Mouse (Mus musculus) forebrain, embryonic 10.5 days (tissue): ENCODE measurements around the gene Pax9. TPM values are rescaled to one million over a fixed set of nuclear protein-coding genes. Genes with fewer than 3 reads are reported as not detected.

Source experiments
- DNase-seq: peaks from one replicate; pipeline ENCODE4 v3.0.0-alpha.2; 2017; ENCODE audit warnings: low spot score; ENCODE audit errors: extremely low spot score
- H3K27ac ChIP-seq: fragments of 300-500 bp; sonication (generic); 2 replicates; pipeline ENCODE4 v1.5.1; 2016; ENCODE audit warnings: mild to moderate bottlenecking
- H3K27me3 ChIP-seq: fragments of 300-500 bp; sonication (generic); 2 replicates; pipeline ENCODE4 v1.6.1; 2016; ENCODE audit warnings: mild to moderate bottlenecking; ENCODE audit not compliant: poor library complexity, severe bottlenecking
- H3K36me3 ChIP-seq: fragments of 300-500 bp; sonication (generic); replicated peaks from 2 replicates; pipeline ENCODE4 v1.6.1; 2016; ENCODE audit warnings: mild to moderate bottlenecking, moderate library complexity
- H3K4me1 ChIP-seq: fragments of 300-500 bp; sonication (generic); 2 replicates; pipeline ENCODE4 v1.6.1; 2016
- H3K4me3 ChIP-seq: fragments of 300-500 bp; sonication (generic); 2 replicates; pipeline ENCODE4 v1.5.1; 2016; ENCODE audit warnings: mild to moderate bottlenecking, moderate library complexity
- H3K9me3 ChIP-seq: fragments of 300-500 bp; sonication (generic); 2 replicates; pipeline ENCODE4 v1.6.1; 2016; ENCODE audit warnings: mild to moderate bottlenecking, moderate library complexity
- WGBS: fragments of 180-500 bp; shearing (Covaris S2); methylation state at CpG from one replicate; pipeline ENCODE4 v1.1.7; 2016; 5-methylcytosine and 5-hydroxymethylcytosine counted together
- polyA plus RNA-seq: library from polyadenylated mRNA; unstranded; fragments of >200 nt; fragmentation: Nextera tagmentation; extraction: Ambion mirVana; gene quantifications from 2 replicates; pipeline ENCODE4 v1.2.1, GENCODE M21; 2016

Pax9 gene
- 1.3 and 1.4 TPM in 2 replicates for polyA plus RNA-seq

- Histone ChIP-seq H3K9me3 (no peaks in the 10 kb centered on the region), H3K4me3 (peak within 1 kb of the TSS; percentile 39), H3K4me1 (peaks cover 61% of the 10 kb centered on the region), H3K36me3 (no peaks in the 10 kb centered on the region), H3K27me3 (peaks cover 100% of the 10 kb centered on the region), H3K27ac (no peak within 1 kb of the TSS)
- under 1% methylated on average over 40 of the region's 40 CpGs for WGBS
- peak; percentile 67 for DNase-seq
Observed at GRCm38 (mm10) chr12:56691427-56692079, at the start of gene Pax9. TSS of gene Pax9 (plus strand) at chr12:56691767.

DNA sequence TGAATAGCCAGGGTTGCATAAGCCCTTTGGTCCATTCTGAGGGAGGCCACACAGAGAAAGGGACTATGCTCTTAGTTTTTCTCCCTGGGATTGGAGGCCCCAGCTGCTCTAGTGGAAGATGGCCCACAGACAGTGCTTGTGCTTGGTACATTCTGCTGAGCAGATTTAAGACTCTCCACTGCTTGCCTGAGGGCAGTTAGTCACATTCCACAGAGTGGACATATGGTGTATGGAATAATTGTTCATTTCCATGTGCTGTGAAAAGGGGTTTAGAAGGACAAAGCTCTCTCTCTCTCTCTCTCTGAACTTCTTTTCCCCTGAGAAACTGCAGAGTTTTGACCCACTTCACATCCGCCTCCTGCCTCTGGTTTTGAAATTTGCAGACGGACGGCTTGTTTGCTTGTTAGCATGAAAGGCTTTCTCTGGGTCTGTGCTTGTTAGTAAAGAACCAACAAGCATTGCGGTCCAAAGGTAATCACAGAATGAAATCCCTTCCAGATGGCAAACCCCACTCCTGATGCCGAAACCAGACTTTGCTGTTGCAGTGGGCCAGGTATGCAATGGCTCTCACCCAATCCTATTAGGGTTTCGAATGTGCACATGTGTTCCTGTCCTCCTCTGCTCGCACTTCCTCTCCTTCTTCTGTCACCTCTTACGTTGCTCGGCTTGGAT, 22.0 kb upstream of the Pax9 start:
- H3K9me3 ChIP-seq: no peaks in the 10 kb centered on the region
- peaks cover 6% of the 10 kb centered on the region; the same call in 1 of the 2 replicates for H3K4me1 ChIP-seq
- H3K27me3 ChIP-seq: no peaks in the 10 kb centered on the region; the same call in 1 of the 2 replicates
- H3K4me3 ChIP-seq: no peak overlapping the region
- H3K27ac ChIP-seq: no peak overlapping the region
- WGBS: 81% methylated on average over 9 of the region's 9 CpGs
- no peak for DNase-seq
- H3K36me3 ChIP-seq: no peaks in the 10 kb centered on the region

DNA sequence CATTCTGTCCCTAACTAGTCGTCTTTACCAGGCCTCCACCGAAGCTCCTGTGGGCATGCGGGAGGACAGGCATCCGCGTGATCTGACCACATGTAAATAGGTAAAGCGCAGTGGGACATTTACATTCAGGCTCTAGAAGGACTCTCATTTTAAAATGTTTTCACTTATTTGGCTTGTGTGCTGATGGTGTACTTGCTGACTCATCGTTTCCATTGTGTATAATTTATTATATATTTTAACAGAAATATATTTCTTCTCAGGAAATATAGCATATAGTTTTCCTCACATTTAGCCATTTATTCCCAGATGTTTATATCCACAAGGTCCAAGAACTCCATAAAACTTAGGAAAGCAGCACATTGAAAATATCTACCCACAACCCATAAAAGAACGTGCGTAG, 20.8 kb upstream of the Pax9 start:
- WGBS: 97% methylated on average over 9 of the region's 9 CpGs
- no peak for DNase-seq

GRCm38 (mm10) chr12:56674726-56675125, 16.8 kb upstream of the Pax9 start:
- Histone ChIP-seq H3K4me3 (no peak overlapping the region), H3K27me3 (peaks cover 42% of the 10 kb centered on the region), H3K4me1 (0 out of 2 replicates have a peak, but pooled peaks cover under 1% of the 10 kb centered on the region), H3K27ac (no peak overlapping the region), H3K9me3 (no peaks in the 10 kb centered on the region), H3K36me3 (no peaks in the 10 kb centered on the region)
- DNase-seq: no peak
- WGBS: 40% methylated on average over 3 of the region's 3 CpGs

More for the DNA sequence above, 20.8 kb upstream of the Pax9 start:
- no peaks in the 10 kb centered on the region for H3K36me3 ChIP-seq
- H3K9me3 ChIP-seq: no peaks in the 10 kb centered on the region
- peaks cover 6% of the 10 kb centered on the region for H3K27me3 ChIP-seq
- no peak overlapping the region for H3K4me3 ChIP-seq
- H3K4me1 ChIP-seq: peaks cover 6% of the 10 kb centered on the region; the same call in 1 of the 2 replicates
- no peak overlapping the region for H3K27ac ChIP-seq

GRCm38 (mm10) chr12:56677620-56678019, 13.9 kb upstream of the Pax9 start:
- no peak for DNase-seq
- WGBS: 72% methylated on average over 7 of the region's 7 CpGs
- Histone ChIP-seq H3K27ac (no peak overlapping the region), H3K27me3 (peaks cover 71% of the 10 kb centered on the region), H3K9me3 (no peaks in the 10 kb centered on the region), H3K36me3 (no peaks in the 10 kb centered on the region), H3K4me1 (peaks cover 8% of the 10 kb centered on the region), H3K4me3 (no peak overlapping the region)

DNA sequence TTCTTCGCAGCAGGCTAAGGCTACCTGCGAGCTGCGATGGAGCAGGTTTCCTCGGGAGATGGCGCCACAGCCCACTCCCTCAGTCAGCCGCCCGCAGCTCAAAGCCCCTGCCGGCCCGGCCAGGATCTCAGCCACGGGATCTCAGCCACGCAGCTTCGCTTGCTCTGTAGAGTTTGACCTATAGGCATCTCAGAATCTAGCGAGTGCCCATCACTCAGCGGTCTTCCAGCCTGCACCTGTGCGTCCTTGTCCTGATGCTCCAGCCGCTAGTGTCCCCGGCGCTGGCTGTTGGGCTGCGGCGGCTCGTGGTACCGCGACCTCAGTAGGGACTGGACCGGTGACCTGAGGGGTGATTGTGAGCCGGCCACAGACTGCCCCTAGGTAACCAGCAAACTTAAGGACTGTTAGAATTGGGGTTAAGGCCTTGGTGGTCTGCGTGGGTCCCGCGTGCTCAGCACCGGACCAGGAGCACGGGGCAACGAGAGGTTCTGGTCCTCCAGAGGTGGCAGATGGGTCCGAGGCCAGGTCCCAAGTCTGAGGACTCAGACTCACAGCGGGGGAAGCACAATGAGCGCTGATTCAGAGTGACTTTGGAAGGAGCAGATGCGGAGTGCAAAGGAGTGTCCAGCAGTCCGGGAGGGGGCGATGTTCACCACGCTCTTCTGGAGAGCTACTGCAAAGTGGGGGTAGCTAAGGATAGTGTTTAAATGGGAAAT, 10.3 kb upstream of the Pax9 start:
- Histone ChIP-seq H3K4me3 (peak overlapping the region; percentile 54), H3K27me3 (peaks cover 97% of the 10 kb centered on the region), H3K4me1 (peaks cover 8% of the 10 kb centered on the region), H3K36me3 (no peaks in the 10 kb centered on the region), H3K9me3 (no peaks in the 10 kb centered on the region), H3K27ac (no peak overlapping the region)
- under 1% methylated on average over 38 of the region's 38 CpGs for WGBS
- DNase-seq: peak; percentile 69

- no peak for DNase-seq
- Histone ChIP-seq H3K36me3 (no peaks in the 10 kb centered on the region), H3K27me3 (peaks cover 100% of the 10 kb centered on the region), H3K27ac (no peak overlapping the region), H3K9me3 (no peaks in the 10 kb centered on the region), H3K4me3 (no peak overlapping the region), H3K4me1 (peaks cover 39% of the 10 kb centered on the region)
- 4% methylated on average over 15 of the region's 15 CpGs for WGBS
Observed at GRCm38 (mm10) chr12:56687640-56688481, 3.7 kb upstream of the Pax9 start.

DNA sequence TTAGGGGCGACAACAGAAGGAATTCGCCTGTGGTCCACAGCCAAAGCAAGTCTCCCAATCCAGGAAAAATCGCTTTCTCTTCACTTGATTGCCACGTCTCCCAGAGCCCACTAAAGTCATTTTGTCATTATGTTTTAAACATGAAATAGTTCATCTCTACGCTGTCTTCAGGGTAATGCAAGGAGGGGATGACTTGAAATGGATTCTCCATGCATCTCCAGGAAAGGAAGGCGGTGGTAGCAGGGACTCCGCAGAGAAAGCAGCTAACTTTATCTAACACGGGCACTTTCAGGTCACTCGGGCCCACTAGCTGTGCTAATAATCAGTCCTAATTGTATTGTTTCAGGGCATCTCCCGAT, 3.1 kb upstream of the Pax9 start:
- WGBS: under 1% methylated on average over 10 of the region's 10 CpGs
- peaks cover 42% of the 10 kb centered on the region for H3K4me1 ChIP-seq
- DNase-seq: no peak
- H3K9me3 ChIP-seq: no peaks in the 10 kb centered on the region
- peaks cover 100% of the 10 kb centered on the region for H3K27me3 ChIP-seq
- no peak overlapping the region for H3K27ac ChIP-seq
- no peaks in the 10 kb centered on the region for H3K36me3 ChIP-seq
- H3K4me3 ChIP-seq: no peak overlapping the region

DNA sequence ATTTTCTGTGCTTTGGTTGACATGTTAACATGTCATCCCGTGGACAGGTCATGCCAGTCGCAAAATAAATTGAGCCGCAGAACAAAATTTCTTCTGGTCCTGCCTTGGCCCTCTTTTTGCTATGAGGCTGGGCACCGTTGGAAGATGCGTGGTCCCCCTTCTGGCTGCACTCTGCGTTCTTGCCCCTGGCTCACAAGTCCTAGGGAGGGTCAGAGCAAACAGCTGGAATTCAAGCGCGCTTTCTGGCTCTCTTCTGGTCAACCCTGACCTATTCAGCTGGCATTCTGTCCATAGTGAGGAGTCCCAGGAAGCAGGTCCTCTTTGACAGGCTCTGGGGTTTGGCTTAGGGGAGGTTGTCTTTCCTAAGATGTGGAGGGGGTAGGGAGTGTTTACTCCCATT, 2.6 kb upstream of the Pax9 start:
- Histone ChIP-seq H3K4me1 (peaks cover 42% of the 10 kb centered on the region), H3K4me3 (no peak overlapping the region), H3K9me3 (no peaks in the 10 kb centered on the region), H3K36me3 (no peaks in the 10 kb centered on the region), H3K27ac (no peak overlapping the region), H3K27me3 (peaks cover 100% of the 10 kb centered on the region)
- no peak for DNase-seq
- 1% methylated on average over 8 of the region's 8 CpGs for WGBS

DNA sequence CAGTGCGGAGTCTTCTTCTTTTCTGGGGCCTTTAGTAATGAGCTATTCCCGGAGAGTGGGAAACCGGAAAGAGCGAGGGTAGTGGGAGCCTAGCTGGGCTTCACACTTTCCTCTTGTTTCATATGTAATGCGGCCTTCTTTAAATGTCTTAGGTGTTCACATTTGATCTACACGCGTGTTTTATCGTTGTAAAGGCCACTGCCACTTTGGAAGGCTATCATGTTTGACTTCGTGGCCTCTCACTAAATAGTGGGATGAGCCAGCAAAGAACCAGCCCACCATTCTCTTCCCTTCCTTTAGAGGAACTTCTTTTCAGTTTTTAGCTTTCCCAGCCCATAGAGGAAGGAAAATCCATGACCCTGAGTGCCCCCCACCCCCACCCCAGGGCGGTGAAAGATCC, 2.2 kb upstream of the Pax9 start:
- no peaks in the 10 kb centered on the region for H3K9me3 ChIP-seq
- 2% methylated on average over 10 of the region's 10 CpGs for WGBS
- DNase-seq: no peak
- no peaks in the 10 kb centered on the region for H3K36me3 ChIP-seq
- H3K4me3 ChIP-seq: no peak overlapping the region
- H3K27me3 ChIP-seq: peaks cover 100% of the 10 kb centered on the region
- H3K4me1 ChIP-seq: peaks cover 42% of the 10 kb centered on the region
- H3K27ac ChIP-seq: no peak overlapping the region

- DNase-seq: peak; percentile 77
- Histone ChIP-seq H3K4me3 (no peak overlapping the region), H3K27ac (no peak overlapping the region), H3K27me3 (peaks cover 100% of the 10 kb centered on the region), H3K4me1 (peaks cover 42% of the 10 kb centered on the region), H3K36me3 (no peaks in the 10 kb centered on the region), H3K9me3 (no peaks in the 10 kb centered on the region)
- WGBS: under 1% methylated on average over 25 of the region's 25 CpGs
Observed at GRCm38 (mm10) chr12:56689736-56690135, 1.8 kb upstream of the Pax9 start.

DNA sequence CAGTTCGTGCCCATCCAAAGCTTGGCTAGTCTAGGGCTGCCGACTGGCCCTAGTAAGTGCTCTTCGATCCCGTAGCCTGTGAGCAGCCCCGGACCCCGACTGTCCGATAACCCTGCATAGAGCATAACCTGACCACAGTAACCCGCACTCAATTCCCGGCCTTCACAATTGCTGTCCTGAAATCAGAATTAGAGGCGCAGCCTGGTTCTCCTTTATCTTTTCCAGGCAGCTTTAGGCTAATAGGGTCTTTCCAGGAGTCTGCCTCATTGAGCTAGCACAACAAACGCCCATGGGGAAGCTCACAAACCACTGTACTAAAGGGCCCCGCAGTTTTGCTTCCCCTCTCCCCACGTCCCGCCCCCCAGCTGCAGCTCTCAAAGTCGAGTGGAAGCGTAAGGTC, 1.2 kb upstream of the Pax9 start:
- under 1% methylated on average over 16 of the region's 16 CpGs for whole genome bisulfite sequencing
- no peak overlapping the region for H3K27ac ChIP-seq
- H3K36me3 ChIP-seq: no peaks in the 10 kb centered on the region
- peaks cover 100% of the 10 kb centered on the region for H3K27me3 ChIP-seq
- no peaks in the 10 kb centered on the region for H3K9me3 ChIP-seq
- no peak for DNase-seq
- H3K4me1 ChIP-seq: peaks cover 49% of the 10 kb centered on the region
- no peak overlapping the region for H3K4me3 ChIP-seq
